Mouse (Mus musculus): ENCODE data around the gene Tspyl4. TPM values are rescaled to one million over a fixed set of nuclear protein-coding genes. Genes with fewer than 3 reads are reported as not detected.
"Not testable (repeated sequence)": the region's sequence is repeated elsewhere in the genome, so short reads cannot be mapped to it uniquely, and the experiment has no call there.

Tspyl4 gene
- 38.6 and 40.4 TPM in 2 replicates for polyA plus RNA-seq (2014; fragmentation: Nextera tagmentation; extraction: Ambion mirVana)

- peak within 1 kb of the TSS; percentile 58 for H3K4me3 ChIP-seq (ENCODE audit: low read depth, low read length)
- peak within 1 kb of the TSS; percentile 85 for H3K27ac ChIP-seq (ENCODE audit: low read depth, low read length)
- H3K9me3 ChIP-seq (ENCODE audit: control insufficient read depth, low read length), result no peaks in the 10 kb centered on the region
- no peaks in the 10 kb centered on the region for H3K27me3 ChIP-seq (ENCODE audit: control insufficient read depth, insufficient read depth, low read length)
- H3K4me2 ChIP-seq (ENCODE audit: low read depth), result peak within 1 kb of the TSS; percentile 63
- ATAC-seq (ENCODE audit: insufficient read depth, low FRiP score, low TSS enrichment) (peak; percentile 98), DNase-seq (ENCODE audit: low spot score) (peak; percentile 91)
- H3K36me3 ChIP-seq (ENCODE audit: control insufficient read depth, insufficient read depth, low read length), result no peaks in the 10 kb centered on the region
- peaks cover 16% of the 10 kb centered on the region for H3K4me1 ChIP-seq (ENCODE audit: control insufficient read depth, insufficient read depth, low read length)
- under 1% methylated on average over 38 of the region's 38 CpGs for WGBS
- H3K9ac ChIP-seq (ENCODE audit: low read length), result peak within 1 kb of the TSS; percentile 66
Measured at GRCm38 (mm10) chr10:34297299-34297979, at the start of gene Tspyl4. TSS of gene Tspyl4 (plus strand) at chr10:34297442.

- WGBS, result 50% methylated on average over 3 of the region's 3 CpGs
- no peak overlapping the region for H3K4me2 ChIP-seq (ENCODE audit: low read depth)
- no peaks in the 10 kb centered on the region for H3K4me1 ChIP-seq (ENCODE audit: control insufficient read depth, insufficient read depth, low read length)
- no peaks in the 10 kb centered on the region for H3K9me3 ChIP-seq (ENCODE audit: control insufficient read depth, low read length)
- DNase-seq (ENCODE audit: low spot score) (no peak), ATAC-seq (ENCODE audit: insufficient read depth, low FRiP score, low TSS enrichment) (no peak)
- no peaks in the 10 kb centered on the region for H3K36me3 ChIP-seq (ENCODE audit: control insufficient read depth, insufficient read depth, low read length)
- H3K27ac ChIP-seq (ENCODE audit: low read depth, low read length), result no peak overlapping the region
- no peak overlapping the region for H3K9ac ChIP-seq (ENCODE audit: low read length)
- H3K27me3 ChIP-seq (ENCODE audit: control insufficient read depth, insufficient read depth, low read length), result no peaks in the 10 kb centered on the region
- H3K4me3 ChIP-seq (ENCODE audit: low read depth, low read length), result no peak overlapping the region
Measured at GRCm38 (mm10) chr10:34247757-34248156, 49.5 kb upstream of the Tspyl4 start.

GRCm38 (mm10) chr10:34249594-34249993 lies 47.6 kb upstream of the Tspyl4 start:
- H3K27ac ChIP-seq (ENCODE audit: low read depth, low read length), result no peak overlapping the region
- H3K4me2 ChIP-seq (ENCODE audit: low read depth), result no peak overlapping the region
- H3K36me3 ChIP-seq (ENCODE audit: control insufficient read depth, insufficient read depth, low read length), result no peaks in the 10 kb centered on the region
- H3K4me3 ChIP-seq (ENCODE audit: low read depth, low read length), result no peak overlapping the region
- ATAC-seq (ENCODE audit: insufficient read depth, low FRiP score, low TSS enrichment), result no peak
- H3K4me1 ChIP-seq (ENCODE audit: control insufficient read depth, insufficient read depth, low read length), result no peaks in the 10 kb centered on the region
- WGBS, result 55% methylated on average over 2 of the region's 2 CpGs
- no peaks in the 10 kb centered on the region for H3K9me3 ChIP-seq (ENCODE audit: control insufficient read depth, low read length)
- no peaks in the 10 kb centered on the region for H3K27me3 ChIP-seq (ENCODE audit: control insufficient read depth, insufficient read depth, low read length)
- no peak overlapping the region for H3K9ac ChIP-seq (ENCODE audit: low read length)
- no peak for DNase-seq (ENCODE audit: low spot score)

- H3K27me3 ChIP-seq (ENCODE audit: control insufficient read depth, insufficient read depth, low read length); H3K9me3 ChIP-seq (ENCODE audit: control insufficient read depth, low read length); H3K4me3 ChIP-seq (ENCODE audit: low read depth, low read length); H3K4me2 ChIP-seq (ENCODE audit: low read depth); H3K4me1 ChIP-seq (ENCODE audit: control insufficient read depth, insufficient read depth, low read length); ATAC-seq (ENCODE audit: insufficient read depth, low FRiP score, low TSS enrichment); H3K36me3 ChIP-seq (ENCODE audit: control insufficient read depth, insufficient read depth, low read length); H3K9ac ChIP-seq (ENCODE audit: low read length); H3K27ac ChIP-seq (ENCODE audit: low read depth, low read length); DNase-seq (ENCODE audit: low spot score): not testable (repeated sequence)
- 90% methylated on average over 9 of the region's 9 CpGs for WGBS
Measured at GRCm38 (mm10) chr10:34252833-34253232, 44.4 kb upstream of the Tspyl4 start.

GRCm38 (mm10) chr10:34265106-34265505 lies 32.1 kb upstream of the Tspyl4 start:
- Histone ChIP-seq H3K4me1 (ENCODE audit: control insufficient read depth, insufficient read depth, low read length) (no peaks in the 10 kb centered on the region), H3K36me3 (ENCODE audit: control insufficient read depth, insufficient read depth, low read length) (no peaks in the 10 kb centered on the region), H3K4me2 (ENCODE audit: low read depth) (no peak overlapping the region), H3K9me3 (ENCODE audit: control insufficient read depth, low read length) (no peaks in the 10 kb centered on the region), H3K4me3 (ENCODE audit: low read depth, low read length) (no peak overlapping the region), H3K27me3 (ENCODE audit: control insufficient read depth, insufficient read depth, low read length) (no peaks in the 10 kb centered on the region), H3K9ac (ENCODE audit: low read length) (no peak overlapping the region), H3K27ac (ENCODE audit: low read depth, low read length) (no peak overlapping the region)
- ATAC-seq (ENCODE audit: insufficient read depth, low FRiP score, low TSS enrichment) (no peak), DNase-seq (ENCODE audit: low spot score) (no peak)
- WGBS, result 90% methylated on average over 4 of the region's 4 CpGs

- no peak overlapping the region for H3K27ac ChIP-seq (ENCODE audit: low read depth, low read length)
- H3K4me1 ChIP-seq (ENCODE audit: control insufficient read depth, insufficient read depth, low read length), result no peaks in the 10 kb centered on the region
- no peak overlapping the region for H3K4me3 ChIP-seq (ENCODE audit: low read depth, low read length)
- DNase-seq (ENCODE audit: low spot score) (no peak), ATAC-seq (ENCODE audit: insufficient read depth, low FRiP score, low TSS enrichment) (no peak)
- H3K9ac ChIP-seq (ENCODE audit: low read length), result no peak overlapping the region
- no peak overlapping the region for H3K4me2 ChIP-seq (ENCODE audit: low read depth)
- no peaks in the 10 kb centered on the region for H3K9me3 ChIP-seq (ENCODE audit: control insufficient read depth, low read length)
- no peaks in the 10 kb centered on the region for H3K27me3 ChIP-seq (ENCODE audit: control insufficient read depth, insufficient read depth, low read length)
- WGBS, result 81% methylated on average over 5 of the region's 5 CpGs
- no peaks in the 10 kb centered on the region for H3K36me3 ChIP-seq (ENCODE audit: control insufficient read depth, insufficient read depth, low read length)
Measured at GRCm38 (mm10) chr10:34267312-34268070, 29.8 kb upstream of the Tspyl4 start.

- no peak for ATAC-seq (ENCODE audit: insufficient read depth, low FRiP score, low TSS enrichment)
- Histone ChIP-seq H3K27me3 (ENCODE audit: control insufficient read depth, insufficient read depth, low read length) (no peaks in the 10 kb centered on the region), H3K27ac (ENCODE audit: low read depth, low read length) (no peak overlapping the region), H3K4me2 (ENCODE audit: low read depth) (no peak overlapping the region), H3K4me1 (ENCODE audit: control insufficient read depth, insufficient read depth, low read length) (no peaks in the 10 kb centered on the region), H3K4me3 (ENCODE audit: low read depth, low read length) (no peak overlapping the region), H3K9ac (ENCODE audit: low read length) (no peak overlapping the region), H3K36me3 (ENCODE audit: control insufficient read depth, insufficient read depth, low read length) (no peaks in the 10 kb centered on the region), H3K9me3 (ENCODE audit: control insufficient read depth, low read length) (no peaks in the 10 kb centered on the region)
- no peak for DNase-seq (ENCODE audit: low spot score)
- 68% methylated on average over 7 of the region's 7 CpGs for WGBS
Measured at GRCm38 (mm10) chr10:34271681-34272080, 25.6 kb upstream of the Tspyl4 start.

GRCm38 (mm10) chr10:34280591-34281175 lies 16.6 kb upstream of the Tspyl4 start:
- Histone ChIP-seq H3K9me3 (ENCODE audit: control insufficient read depth, low read length) (no peaks in the 10 kb centered on the region), H3K9ac (ENCODE audit: low read length) (no peak overlapping the region), H3K4me1 (ENCODE audit: control insufficient read depth, insufficient read depth, low read length) (peaks cover 8% of the 10 kb centered on the region), H3K4me2 (ENCODE audit: low read depth) (0 out of 2 replicates have a peak overlapping the region, but pooled peaks have one; percentile 4), H3K4me3 (ENCODE audit: low read depth, low read length) (no peak overlapping the region), H3K27ac (ENCODE audit: low read depth, low read length) (no peak overlapping the region), H3K27me3 (ENCODE audit: control insufficient read depth, insufficient read depth, low read length) (no peaks in the 10 kb centered on the region), H3K36me3 (ENCODE audit: control insufficient read depth, insufficient read depth, low read length) (no peaks in the 10 kb centered on the region)
- ATAC-seq (ENCODE audit: insufficient read depth, low FRiP score, low TSS enrichment) (no peak), DNase-seq (ENCODE audit: low spot score) (peak; percentile 53)
- WGBS, result 28% methylated on average over 13 of the region's 13 CpGs
